Mouse (Mus musculus): ENCODE data around the gene Il34. TPM values are rescaled to one million over a fixed set of nuclear protein-coding genes. Genes with fewer than 3 reads are reported as not detected.

Gene Il34
- total RNA-seq, 2 experiments from 2014 or later = 5.2 TPM

DNA sequence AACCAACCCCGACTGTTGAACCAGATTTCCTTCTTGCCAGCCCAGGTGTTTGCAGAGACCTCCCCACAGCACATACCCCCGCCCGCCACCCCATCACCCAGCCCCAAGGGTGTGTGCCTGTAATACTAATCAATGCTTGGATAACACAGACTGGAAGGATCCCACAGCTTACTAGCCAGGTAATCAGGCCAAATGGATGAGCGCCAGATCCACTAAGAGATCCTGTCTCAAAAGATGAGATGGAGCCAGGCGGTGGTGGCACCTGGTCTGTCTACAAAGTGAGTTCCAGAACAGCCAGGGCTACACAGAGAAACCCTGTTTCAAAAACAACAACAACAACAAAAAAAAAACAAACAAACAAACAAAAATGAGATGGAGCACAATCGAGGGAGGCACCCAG, 38.5 kb downstream of the Il34 start:
- no peak for TF ChIP-seq CTCF (IDR thresholded peaks at IDR 0.05)
- intact Hi-C loops (cut with DNase I) = no loop called here
- no peak for DNase-seq
- Histone ChIP-seq H3K27ac (no peak overlapping the region), H3K4me3 (no peak overlapping the region)

DNA sequence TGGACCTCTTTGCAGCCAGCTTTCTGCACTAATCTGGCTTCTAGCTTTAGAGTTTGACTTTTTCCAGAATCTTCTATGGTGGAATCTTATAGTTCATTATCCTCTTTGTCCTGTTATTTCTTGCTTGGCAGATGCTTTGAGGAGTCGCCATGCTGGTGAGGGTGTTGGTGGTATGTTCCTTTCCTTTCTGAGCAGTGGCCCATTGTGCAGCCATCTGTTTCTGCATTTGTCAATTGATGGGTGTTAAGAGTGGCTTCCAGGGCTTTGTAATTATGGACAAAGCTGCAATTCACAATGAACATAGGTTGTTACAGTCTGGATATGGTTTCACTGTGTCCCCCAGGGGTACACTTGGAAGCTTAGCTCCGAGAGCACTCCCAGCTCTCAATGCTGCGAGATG, 41.1 kb downstream of the Il34 start:
- Histone ChIP-seq H3K4me3 (no peak overlapping the region), H3K27ac (no peak overlapping the region)
- DNase-seq = no peak
- TF ChIP-seq CTCF (IDR thresholded peaks at IDR 0.05) = no peak
- intact Hi-C loops (cut with DNase I) = no loop called here

DNA sequence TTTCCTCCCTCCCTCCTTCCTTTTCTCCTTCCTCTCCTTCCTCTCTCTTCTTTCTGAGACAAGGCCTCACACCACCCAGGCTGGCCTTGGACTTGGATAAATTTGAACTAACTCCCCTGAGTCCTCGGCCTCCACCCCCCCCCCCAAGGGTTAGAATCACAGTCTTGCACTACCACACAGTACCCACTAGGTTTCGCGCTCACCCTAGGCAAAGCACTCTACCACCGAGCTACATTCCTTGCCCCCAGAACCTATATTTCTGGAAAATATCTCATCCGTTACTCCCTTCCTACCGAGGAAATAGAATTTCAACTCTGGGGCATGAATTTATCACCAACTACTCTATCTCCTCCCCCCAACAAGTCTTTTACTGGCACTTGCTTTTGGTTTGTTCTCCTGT, 43.7 kb downstream of the Il34 start:
- no peak overlapping the region for H3K4me3 ChIP-seq
- no peak for DNase-seq
- peak; percentile 35 for TF ChIP-seq CTCF (IDR thresholded peaks at IDR 0.05)
- intact Hi-C loops (cut with DNase I) = no loop called here
- H3K27ac ChIP-seq = no peak overlapping the region; the same call in 1 of the 2 replicates

DNA sequence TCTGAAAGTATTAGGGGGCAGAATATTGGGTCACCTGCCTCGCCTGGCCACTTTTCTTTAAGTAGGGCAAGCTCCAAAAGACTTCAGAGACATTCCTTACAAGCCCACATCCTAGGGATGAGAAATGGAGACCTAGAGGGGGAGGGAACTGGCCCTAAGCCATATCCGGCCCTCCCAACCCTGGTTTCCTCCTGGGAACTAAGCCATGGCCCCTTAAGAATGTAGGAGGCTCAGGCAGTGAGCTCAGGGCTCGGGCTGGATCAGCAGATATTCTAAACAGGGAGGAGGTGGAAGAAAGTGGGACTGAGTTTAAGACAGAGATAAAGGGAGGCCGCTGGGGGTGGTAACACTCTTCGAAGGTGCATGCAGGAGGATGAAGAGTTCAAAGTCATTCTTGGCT, 44.5 kb downstream of the Il34 start:
- intact Hi-C loops (cut with DNase I) = no loop called here
- DNase-seq = peak; percentile 58
- no peak for TF ChIP-seq CTCF (IDR thresholded peaks at IDR 0.05)
- Histone ChIP-seq H3K27ac (peak overlapping the region; percentile 63), H3K4me3 (no peak overlapping the region)

DNA sequence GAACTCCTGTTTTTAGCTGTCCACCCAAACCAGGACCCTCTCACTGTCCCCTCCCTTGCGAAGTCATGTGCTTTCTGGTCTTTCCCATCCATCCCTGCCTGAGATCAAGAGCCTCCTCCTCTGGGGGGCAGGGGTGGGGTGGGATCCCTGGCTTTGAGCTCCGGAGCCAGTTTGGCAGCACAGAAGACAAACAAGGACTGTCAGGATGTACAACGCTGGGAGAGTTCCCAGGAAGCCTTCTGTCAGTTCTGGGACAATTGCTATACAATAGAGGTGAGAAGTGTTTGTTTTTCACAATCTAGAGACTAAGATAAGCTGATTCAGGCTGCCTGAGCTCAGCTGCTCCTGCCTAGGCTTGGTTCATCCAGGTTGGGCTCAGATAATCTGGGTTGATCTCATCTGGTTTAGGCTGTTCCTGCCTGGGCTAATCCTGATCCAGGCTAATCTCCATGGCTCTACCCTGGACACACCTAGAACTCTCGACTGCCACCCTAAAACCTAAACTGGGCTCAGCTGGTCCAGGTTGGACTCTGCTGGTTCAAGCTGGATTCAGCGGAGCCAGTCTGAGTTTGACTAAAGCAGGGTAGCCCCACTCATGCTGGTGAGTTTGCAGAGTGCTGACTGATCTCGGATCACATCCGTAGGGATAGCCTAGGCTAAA, 45.3 kb downstream of the Il34 start:
- intact Hi-C loops (cut with DNase I) = no loop called here
- TF ChIP-seq CTCF (IDR thresholded peaks at IDR 0.05) = no peak
- Histone ChIP-seq H3K4me3 (no peak overlapping the region), H3K27ac (peak overlapping the region; percentile 63)
- DNase-seq = no peak

DNA sequence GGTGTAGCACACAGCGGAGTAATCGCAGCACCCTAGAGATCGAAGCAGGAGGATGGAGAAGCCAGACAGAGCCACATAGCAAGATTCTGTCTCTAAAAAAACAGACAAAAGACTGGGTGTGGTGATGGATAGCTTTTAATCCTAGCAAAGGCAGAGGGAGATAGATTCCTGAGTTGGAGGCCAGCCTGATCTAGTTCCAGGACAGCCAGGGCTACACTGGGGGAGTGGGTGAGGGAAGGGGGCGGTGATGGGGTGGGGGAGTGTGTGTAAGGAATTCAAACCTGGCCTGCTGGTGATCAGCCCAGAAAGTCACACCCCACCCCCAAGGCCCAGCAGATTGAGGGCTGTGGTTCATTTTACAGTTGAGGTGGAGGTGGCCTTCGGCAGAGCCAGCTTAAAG, 49.5 kb downstream of the Il34 start:
- intact Hi-C loops (cut with DNase I) = no loop called here
- no peak for DNase-seq
- Histone ChIP-seq H3K27ac (no peak overlapping the region; the same call in 1 of the 2 replicates), H3K4me3 (no peak overlapping the region)
- no peak for TF ChIP-seq CTCF (IDR thresholded peaks at IDR 0.05)

DNA sequence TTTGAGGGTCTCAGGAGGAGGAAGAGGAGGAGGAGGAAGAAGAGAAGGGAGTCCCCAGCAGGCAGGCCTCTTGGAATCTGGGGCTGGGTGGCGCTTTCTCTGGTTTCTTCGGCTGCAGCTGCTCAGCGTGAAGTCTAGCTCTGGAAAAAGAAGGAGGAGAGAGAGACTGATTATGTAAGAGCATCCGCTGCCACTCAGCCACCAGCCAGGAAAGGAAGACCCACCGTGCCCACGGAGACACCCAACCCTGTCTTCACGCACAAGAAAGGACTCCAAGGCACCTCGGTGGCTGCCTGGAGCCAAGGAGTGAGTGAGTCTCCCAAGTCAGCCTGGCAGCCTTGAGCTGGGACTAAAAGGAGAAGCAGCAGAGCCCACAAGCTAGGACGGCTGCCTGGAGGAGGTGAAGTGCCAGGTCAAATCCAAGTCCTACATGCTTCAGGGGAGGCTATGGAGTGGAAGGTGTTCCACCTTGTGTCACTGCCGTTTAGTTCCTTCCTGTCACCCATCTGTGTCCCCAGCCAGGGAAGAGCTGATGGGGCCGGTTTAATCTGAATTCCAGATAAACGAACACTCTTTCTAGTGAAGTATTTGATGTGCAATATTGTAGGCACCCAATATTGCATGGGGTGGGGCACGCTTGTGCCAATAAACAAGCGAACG, 50.1 kb downstream of the Il34 start:
- peak overlapping the region; percentile 50 for H3K4me3 ChIP-seq
- TF ChIP-seq CTCF (IDR thresholded peaks at IDR 0.05) = no peak
- peak overlapping the region; percentile 63 for H3K27ac ChIP-seq
- intact Hi-C loops (cut with DNase I) = no loop called here
- no peak for DNase-seq

DNA sequence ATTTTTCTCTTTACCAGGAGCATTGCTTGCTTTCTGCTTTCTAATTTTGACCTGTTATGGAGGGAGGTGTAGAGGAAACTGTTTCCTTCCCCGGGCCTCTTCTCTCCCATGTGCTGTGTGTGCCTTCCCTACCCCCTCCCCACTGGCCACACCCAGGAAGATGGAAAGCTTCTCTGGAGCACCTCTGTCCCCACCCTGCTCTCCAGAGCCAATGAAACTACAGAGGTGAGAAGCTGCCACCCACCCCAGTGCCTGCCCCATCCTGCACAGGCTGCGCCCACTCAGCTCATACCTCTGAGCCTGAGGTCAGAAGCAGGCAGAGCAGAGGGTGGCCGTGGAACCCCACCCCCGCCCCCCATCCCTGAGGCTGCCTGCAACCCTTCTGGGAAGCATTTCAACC, 51.0 kb downstream of the Il34 start:
- no peak for DNase-seq
- Histone ChIP-seq H3K27ac (peak overlapping the region; percentile 63), H3K4me3 (peak overlapping the region; percentile 50)
- TF ChIP-seq CTCF (IDR thresholded peaks at IDR 0.05) = no peak
- intact Hi-C loops (cut with DNase I) = loop anchor here (5.0 kb wide), 1 partner anchor 53 kb away; the partner anchor contains the start of gene Il34

DNA sequence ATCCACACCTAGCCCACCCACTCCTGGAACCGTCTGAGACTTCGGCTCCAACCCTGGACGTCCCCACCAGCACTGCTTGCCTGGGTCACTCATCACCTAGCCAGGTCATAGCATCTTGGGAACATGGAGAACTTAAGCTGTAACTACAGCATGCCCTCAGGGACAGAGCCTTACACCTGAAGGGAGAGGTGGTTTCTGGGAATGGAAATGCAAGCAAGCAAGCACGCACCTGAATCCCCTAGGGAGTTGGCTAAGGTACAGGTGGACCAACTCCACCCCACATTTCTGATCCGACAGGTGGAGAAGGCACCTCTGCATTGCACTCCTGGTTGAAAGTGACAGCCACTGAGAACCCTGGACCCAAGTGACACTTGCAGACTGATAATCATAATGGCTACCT, 54.2 kb downstream of the Il34 start:
- no peak for DNase-seq
- no peak for TF ChIP-seq CTCF (IDR thresholded peaks at IDR 0.05)
- no peak overlapping the region for H3K4me3 ChIP-seq
- intact Hi-C loops (cut with DNase I) = loop anchor here (2.0 to 5.0 kb wide), 2 partner anchors 56 to 89 kb away; partner anchors contain the start of gene Il34
- no peak overlapping the region for H3K27ac ChIP-seq

DNA sequence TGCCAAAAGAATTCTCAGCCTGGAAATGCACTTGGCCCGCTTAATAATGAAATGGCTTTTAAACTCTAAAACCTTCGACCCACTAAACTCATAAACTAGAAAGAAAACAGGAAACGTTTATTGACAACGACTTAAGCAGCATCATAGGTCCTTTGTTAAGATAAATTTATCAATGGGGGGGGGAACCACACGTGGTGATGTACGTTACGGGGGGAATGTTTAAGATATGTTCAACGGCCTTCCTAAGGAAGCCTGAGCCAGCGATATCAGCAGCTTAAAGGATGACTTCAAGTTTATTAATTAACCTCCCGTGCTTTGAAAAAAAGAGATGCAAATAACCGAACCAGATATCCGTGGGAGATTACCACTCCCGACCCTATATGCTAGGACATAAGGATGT, 55.5 kb downstream of the Il34 start:
- intact Hi-C loops (cut with DNase I) = loop anchor here (2.0 to 5.0 kb wide), 2 partner anchors 57 to 91 kb away; partner anchors contain the start of gene Il34
- Histone ChIP-seq H3K4me3 (peak overlapping the region; percentile 47), H3K27ac (peak overlapping the region; percentile 35; the same call in 1 of the 2 replicates)
- DNase-seq = no peak
- no peak for TF ChIP-seq CTCF (IDR thresholded peaks at IDR 0.05)

DNA sequence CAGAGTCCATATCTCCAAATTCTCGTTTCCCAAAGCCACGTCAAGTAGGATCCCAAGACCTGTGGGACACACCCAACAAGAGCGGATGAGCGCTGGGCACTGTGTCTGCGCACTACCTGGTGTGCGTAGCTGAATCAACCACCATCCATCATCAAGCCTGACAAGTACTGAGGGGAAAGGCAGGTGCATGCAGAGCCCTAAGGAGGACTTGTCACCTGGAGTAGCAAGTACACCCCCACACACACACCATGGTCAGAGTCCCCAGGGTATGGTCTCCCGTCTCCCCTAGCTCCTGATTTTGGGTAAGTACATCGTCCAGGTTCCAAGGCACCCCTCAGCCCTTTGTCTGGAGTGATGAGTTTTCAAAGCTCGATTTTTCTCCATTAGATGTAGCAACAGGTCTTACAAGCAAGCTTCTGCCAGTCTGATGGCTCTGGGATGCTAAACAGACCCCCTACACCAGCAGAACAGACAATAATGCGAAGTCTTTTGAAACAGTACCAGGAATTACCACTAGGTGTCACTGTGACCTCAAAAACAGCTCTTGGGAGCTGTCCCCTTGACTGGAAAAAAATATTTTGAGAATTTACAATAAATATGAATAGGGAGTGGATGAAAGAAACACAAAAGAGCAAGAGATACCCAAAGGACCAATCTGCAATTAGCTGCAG, 56.1 kb downstream of the Il34 start:
- H3K27ac ChIP-seq = peak overlapping the region; percentile 35; the same call in 1 of the 2 replicates
- H3K4me3 ChIP-seq = peak overlapping the region; percentile 47
- TF ChIP-seq CTCF (IDR thresholded peaks at IDR 0.05) = peak; percentile 97; the same call in 1 of the 2 replicates
- DNase-seq = no peak
- intact Hi-C loops (cut with DNase I) = loop anchor here (2.0 to 10.0 kb wide), 3 partner anchors 58 to 335 kb away; partner anchors contain the start of gene Il34

DNA sequence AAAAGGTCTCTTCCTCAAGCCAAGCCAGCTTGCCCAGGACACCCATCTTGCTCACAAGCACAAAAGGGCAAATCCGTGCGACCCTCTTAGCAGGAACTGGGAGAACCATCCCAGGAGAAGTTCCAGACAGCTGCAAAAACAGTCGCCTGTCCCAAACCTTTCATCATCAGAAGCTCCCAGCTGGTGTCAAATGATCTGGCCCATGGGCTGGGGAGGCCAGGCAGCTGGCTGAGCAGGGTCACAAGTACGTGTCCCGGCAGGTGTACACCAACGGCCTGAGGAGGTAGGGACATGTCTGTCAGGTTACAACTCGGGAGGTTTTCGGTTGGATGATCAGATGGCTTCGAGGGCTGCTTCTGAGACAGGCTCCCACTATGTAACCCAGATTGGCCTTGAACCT, 59.1 kb downstream of the Il34 start:
- no peak for TF ChIP-seq CTCF (IDR thresholded peaks at IDR 0.05)
- intact Hi-C loops (cut with DNase I) = loop anchor here (10.0 kb wide), 1 partner anchor 338 kb away; no protein-coding TSS in a partner anchor
- Histone ChIP-seq H3K4me3 (no peak overlapping the region), H3K27ac (peak overlapping the region; percentile 57)
- peak; percentile 64 for DNase-seq

DNA sequence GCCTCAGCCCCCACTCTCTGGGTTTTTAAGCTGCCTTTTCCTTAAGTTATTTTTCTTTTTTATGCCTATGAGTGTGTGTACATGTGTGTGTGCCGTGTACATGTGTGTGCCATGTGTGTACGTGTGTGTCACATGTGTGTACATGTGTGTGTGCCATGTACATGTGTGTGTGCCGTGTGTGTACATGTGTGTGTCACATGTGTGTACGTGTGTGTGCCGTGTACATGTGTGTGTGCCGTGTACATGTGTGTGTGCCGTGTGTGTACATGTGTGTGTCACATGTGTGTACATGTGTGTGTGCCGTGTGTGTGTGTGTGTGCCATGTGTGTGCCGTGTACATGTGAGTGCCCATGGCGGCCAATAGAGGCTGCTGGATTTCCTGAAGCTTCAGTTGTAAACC, 60.6 kb downstream of the Il34 start:
- H3K27ac ChIP-seq = peak overlapping the region; percentile 28; the same call in 1 of the 2 replicates
- intact Hi-C loops (cut with DNase I) = loop anchor here (10.0 kb wide), 1 partner anchor 340 kb away; no protein-coding TSS in a partner anchor
- no peak for TF ChIP-seq CTCF (IDR thresholded peaks at IDR 0.05)
- no peak overlapping the region for H3K4me3 ChIP-seq
- no peak for DNase-seq

Data from gastrocnemius, adult 2 months (tissue).